Mouse (Mus musculus) ES-Bruce4 (cell line): ENCODE data around the gene Coq8b. TPM values are rescaled to one million over a fixed set of nuclear protein-coding genes. Genes with fewer than 3 reads are reported as not detected.
A peak's percentile ranks its signal among the peaks of the same experiment; 100 is the strongest.

Experiments
- H3K27ac ChIP-seq: 2 replicates; pipeline ENCODE4 v1.5.1; 2012; ENCODE audit warnings: low read length, inconsistent platforms; ENCODE audit not compliant: insufficient read depth
- H3K27me3 ChIP-seq: 2 replicates; pipeline ENCODE4 v1.6.1; 2012; ENCODE audit warnings: mild to moderate bottlenecking, low read length, inconsistent platforms; ENCODE audit not compliant: control insufficient read depth, poor library complexity, insufficient read depth, severe bottlenecking
- H3K36me3 ChIP-seq: 2 replicates; pipeline ENCODE4 v1.6.1; 2012; ENCODE audit warnings: inconsistent platforms, mild to moderate bottlenecking, low read length, moderate library complexity; ENCODE audit not compliant: control insufficient read depth, poor library complexity, insufficient read depth, severe bottlenecking
- H3K4me1 ChIP-seq: one replicate; pipeline ENCODE4 v1.8.1; 2011; ENCODE audit warnings: low read length; ENCODE audit not compliant: control insufficient read depth, insufficient read depth
- H3K4me3 ChIP-seq: 2 replicates; pipeline ENCODE4 v1.5.1; 2011; ENCODE audit warnings: low read depth, mild to moderate bottlenecking, low read length
- H3K9ac ChIP-seq: 2 replicates; pipeline ENCODE4 v1.6.1; 2012; ENCODE audit warnings: low read depth, mild to moderate bottlenecking, inconsistent platforms; ENCODE audit not compliant: poor library complexity, severe bottlenecking
- H3K9me3 ChIP-seq: replicated peaks from 2 replicates; pipeline ENCODE4 v1.6.1; 2012; ENCODE audit warnings: mild to moderate bottlenecking, low read length, inconsistent platforms; ENCODE audit not compliant: control insufficient read depth, poor library complexity, insufficient read depth, severe bottlenecking
- CTCF ChIP-seq: IDR thresholded peaks from one replicate; pipeline ENCODE4 v1.8.1; 2011; ENCODE audit warnings: low read depth, low read length
- EP300 ChIP-seq: IDR thresholded peaks from 2 replicates; pipeline ENCODE4 v1.6.1; 2011; ENCODE audit warnings: low read depth, low read length; ENCODE audit not compliant: insufficient read depth
- POLR2A ChIP-seq: IDR thresholded peaks from one replicate; pipeline ENCODE4 v1.8.1; 2011; ENCODE audit warnings: low read length; ENCODE audit not compliant: insufficient read depth
- polyA plus RNA-seq: library from polyadenylated mRNA; stranded (reverse); fragments of >200 nt; gene quantifications from 2 replicates; pipeline ENCODE4 v1.2.4, GENCODE M21; 2011; ENCODE audit warnings: low read depth; ENCODE audit not compliant: missing spikeins, insufficient read depth, insufficient read length

Gene Coq8b
- 7.8 and 10.9 TPM in 2 replicates for polyA plus RNA-seq

DNA sequence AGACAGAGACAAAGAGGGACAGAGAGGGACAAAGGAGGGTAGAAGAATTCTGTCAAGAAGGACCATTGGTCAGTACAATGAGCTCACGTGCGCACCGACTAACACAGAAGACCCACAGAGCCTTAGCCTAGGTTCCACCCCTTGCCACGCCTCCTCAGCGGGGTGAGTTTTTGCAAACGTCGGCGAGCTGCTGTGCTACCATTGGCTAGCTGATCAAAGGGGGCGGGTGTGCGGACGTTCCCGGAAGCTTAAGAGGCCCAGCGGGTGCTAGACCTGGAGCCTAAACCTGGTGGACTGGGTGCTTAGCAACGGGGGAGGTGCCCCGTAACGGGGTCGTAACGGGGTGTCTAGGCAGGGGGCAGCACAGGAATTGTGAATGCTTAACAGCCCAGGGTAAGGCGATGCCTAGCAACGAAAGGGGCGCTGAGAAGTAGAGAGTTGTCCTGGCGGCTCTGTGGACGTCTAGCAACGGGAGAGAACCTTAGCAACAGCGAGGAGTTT is at the start of gene Coq8b:
Coq8b (plus strand) TSS at position 243 of the 501 bp plus-strand sequence.
- Histone ChIP-seq H3K9ac (peak within 1 kb of the TSS; percentile 32; the same call in 1 of the 2 replicates), H3K9me3 (no peaks in the 10 kb centered on the region), H3K36me3 (no peaks in the 10 kb centered on the region), H3K27me3 (no peaks in the 10 kb centered on the region), H3K4me3 (peak within 1 kb of the TSS; percentile 51), H3K4me1 (peaks cover 2% of the 10 kb centered on the region), H3K27ac (no peak within 1 kb of the TSS)
- no peak for TF ChIP-seq EP300
- TF ChIP-seq POLR2A = no peak
- TF ChIP-seq CTCF = peak; percentile 52

- Histone ChIP-seq H3K36me3 (peaks cover 30% of the 10 kb centered on the region), H3K27me3 (no peaks in the 10 kb centered on the region), H3K9ac (no peak overlapping the region), H3K9me3 (no peaks in the 10 kb centered on the region), H3K27ac (no peak overlapping the region), H3K4me3 (no peak overlapping the region), H3K4me1 (peaks cover 3% of the 10 kb centered on the region)
- TF ChIP-seq CTCF (peak; percentile 99), POLR2A (no peak), EP300 (0 out of 2 replicates have a peak, but pooled peaks have one; percentile 6)
Observed at GRCm38 (mm10) chr7:27184964-27185363, 47.9 kb upstream of the Coq8b start.

- Histone ChIP-seq H3K27me3 (no peaks in the 10 kb centered on the region), H3K9ac (no peak overlapping the region), H3K4me1 (peaks cover 3% of the 10 kb centered on the region), H3K27ac (no peak overlapping the region), H3K36me3 (peaks cover 41% of the 10 kb centered on the region), H3K4me3 (no peak overlapping the region), H3K9me3 (no peaks in the 10 kb centered on the region)
- TF ChIP-seq EP300 = no peak
- no peak for TF ChIP-seq POLR2A
Observed at GRCm38 (mm10) chr7:27185986-27186385, 46.8 kb upstream of the Coq8b start.

DNA sequence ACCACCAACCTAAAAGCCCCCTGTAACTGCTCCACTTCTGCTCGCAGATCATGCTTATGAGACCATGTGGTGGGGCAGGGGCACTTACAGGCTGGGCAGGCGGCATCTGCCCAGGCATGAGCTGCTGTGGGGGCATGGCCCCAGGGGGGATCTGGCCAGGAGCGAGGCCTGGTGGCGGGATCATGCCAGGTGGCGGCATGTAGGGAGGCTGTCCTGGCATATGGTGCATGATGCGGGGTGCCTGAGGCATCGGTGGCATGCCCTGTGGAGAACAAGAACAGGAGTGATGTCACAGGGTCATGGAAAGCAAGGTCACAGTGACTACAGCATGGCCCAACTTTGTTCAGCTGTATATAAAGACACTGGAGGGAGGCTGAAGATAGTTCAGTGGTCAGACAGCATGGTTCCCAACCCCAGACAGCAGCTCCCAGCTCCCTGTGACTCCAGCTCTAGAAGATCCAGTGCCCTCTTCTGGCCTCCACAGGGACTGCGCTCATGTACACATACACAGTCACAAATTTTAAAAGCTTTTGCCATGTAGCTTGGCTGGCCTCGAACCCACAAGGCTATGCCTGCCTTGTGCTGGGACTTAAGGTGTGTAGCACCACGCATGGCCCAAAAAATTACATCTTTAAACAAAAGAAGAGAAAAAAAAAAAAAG is 43.4 kb upstream of the Coq8b start:
- TF ChIP-seq CTCF (peak; percentile 66), EP300 (no peak), POLR2A (no peak)
- no peak overlapping the region for H3K4me3 ChIP-seq
- H3K27ac ChIP-seq = peak overlapping the region; percentile 44
- H3K4me1 ChIP-seq = peaks cover 7% of the 10 kb centered on the region
- H3K36me3 ChIP-seq = peaks cover 73% of the 10 kb centered on the region
- H3K27me3 ChIP-seq = no peaks in the 10 kb centered on the region
- H3K9me3 ChIP-seq = no peaks in the 10 kb centered on the region
- no peak overlapping the region for H3K9ac ChIP-seq

GRCm38 (mm10) chr7:27192434-27192833 is 40.4 kb upstream of the Coq8b start:
- Histone ChIP-seq H3K4me3 (no peak overlapping the region), H3K36me3 (peaks cover 66% of the 10 kb centered on the region), H3K4me1 (peaks cover 7% of the 10 kb centered on the region), H3K27ac (no peak overlapping the region), H3K9me3 (no peaks in the 10 kb centered on the region), H3K27me3 (no peaks in the 10 kb centered on the region), H3K9ac (no peak overlapping the region)
- TF ChIP-seq CTCF (no peak), POLR2A (no peak), EP300 (no peak)

DNA sequence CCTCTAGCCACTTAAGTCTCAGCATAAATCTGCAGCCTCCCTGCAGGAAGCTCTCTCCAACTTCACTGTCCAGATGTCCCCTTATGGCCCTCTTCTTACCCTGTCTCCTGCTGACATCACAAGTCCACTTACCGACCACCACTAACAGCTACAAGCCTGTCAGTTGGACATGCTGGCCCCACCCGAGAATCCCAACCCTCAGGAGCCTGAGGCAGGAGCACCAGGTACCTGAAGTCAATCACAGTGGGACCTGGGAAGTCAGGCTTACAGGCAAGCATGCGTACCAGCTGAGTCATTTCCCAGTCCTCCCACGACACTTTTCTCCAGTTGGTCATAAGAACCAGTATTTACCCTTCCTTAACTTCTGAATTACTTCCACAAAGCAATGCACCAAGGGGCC is 39.1 kb upstream of the Coq8b start:
- Histone ChIP-seq H3K27me3 (no peaks in the 10 kb centered on the region), H3K9me3 (no peaks in the 10 kb centered on the region), H3K4me3 (no peak overlapping the region), H3K9ac (no peak overlapping the region), H3K27ac (no peak overlapping the region), H3K36me3 (peaks cover 53% of the 10 kb centered on the region), H3K4me1 (peaks cover 7% of the 10 kb centered on the region)
- TF ChIP-seq EP300 (no peak), CTCF (no peak), POLR2A (no peak)
